Mouse (Mus musculus) cerebellum, adult 2 months (tissue): ENCODE results near the gene Troap.

Source experiments
- CTCF ChIP-seq: fragments of 200-500 bp; IDR thresholded peaks from 2 replicates; pipeline ENCODE4 v1.5.1; 2011; ENCODE audit warnings: low read depth, mild to moderate bottlenecking, control low read depth, low read length, moderate library complexity, borderline replicate concordance; ENCODE audit not compliant: insufficient read depth
- POLR2A ChIP-seq: fragments of 200-500 bp; IDR thresholded peaks from 2 replicates; pipeline ENCODE4 v1.6.1; 2011; ENCODE audit warnings: low read length, control low read depth, borderline replicate concordance; ENCODE audit not compliant: insufficient read depth

- TF ChIP-seq CTCF = no peak
- TF ChIP-seq POLR2A = no peak
Observed at GRCm38 (mm10) chr15:99033498-99034270, 40.7 kb upstream of the Troap start.
